Mouse (Mus musculus) stomach, embryonic 14.5 days (tissue): ENCODE data around the gene Erich2. TPM values are rescaled to one million over a fixed set of nuclear protein-coding genes. Genes with fewer than 3 reads are reported as not detected.
"Not testable (repeated sequence)": the region's sequence is repeated elsewhere in the genome, so short reads cannot be mapped to it uniquely, and the experiment has no call there.

ENCODE experiments used
- ATAC-seq: fragments of 200-750 bp; cut with Nextera tagmentation; 2 replicates; pipeline ENCODE4 v1.8.0; 2017; ENCODE audit warnings: low read depth, moderate TSS enrichment; ENCODE audit not compliant: insufficient number of reproducible peaks, insufficient read depth, low FRiP score
- H3K27ac ChIP-seq: fragments of 300-500 bp; sonication (generic); 2 replicates; pipeline ENCODE4 v1.5.1; 2014; ENCODE audit warnings: mild to moderate bottlenecking, low read length, moderate library complexity, mixed read lengths
- H3K27me3 ChIP-seq: fragments of 300-500 bp; sonication (generic); 2 replicates; pipeline ENCODE4 v1.6.1; 2014; ENCODE audit warnings: low read length, control low read depth, mixed read lengths; ENCODE audit not compliant: control insufficient read depth, insufficient read depth
- H3K36me3 ChIP-seq: fragments of 300-500 bp; sonication (generic); 2 replicates; pipeline ENCODE4 v1.6.1; 2014; ENCODE audit warnings: mild to moderate bottlenecking, control low read depth, low read length, moderate library complexity, mixed read lengths; ENCODE audit not compliant: control insufficient read depth, insufficient read depth
- H3K4me1 ChIP-seq: fragments of 300-500 bp; sonication (generic); 2 replicates; pipeline ENCODE4 v1.6.1; 2014; ENCODE audit warnings: low read length, control low read depth, mixed read lengths; ENCODE audit not compliant: control insufficient read depth, insufficient read depth
- H3K4me2 ChIP-seq: fragments of 300-500 bp; sonication (generic); replicated peaks from 2 replicates; pipeline ENCODE4 v1.6.1; 2014; ENCODE audit warnings: low read depth, low read length, control low read depth
- H3K4me3 ChIP-seq: fragments of 300-500 bp; sonication (generic); 2 replicates; pipeline ENCODE4 v1.5.1; 2014; ENCODE audit warnings: low read depth, low read length, control low read depth
- H3K9ac ChIP-seq: fragments of 300-500 bp; sonication (generic); replicated peaks from 2 replicates; pipeline ENCODE4 v1.6.1; 2014; ENCODE audit warnings: low read depth, mild to moderate bottlenecking, control low read depth, low read length, moderate library complexity, mixed read lengths
- H3K9me3 ChIP-seq: fragments of 300-500 bp; sonication (generic); 2 replicates; pipeline ENCODE4 v1.6.1; 2016; ENCODE audit warnings: low read depth, low read length, control low read depth; ENCODE audit not compliant: control insufficient read depth
- WGBS: fragments of 180-500 bp; shearing (Covaris S2); extraction: QIAGEN DNeasy Blood & Tissue Kit; methylation state at CpG from one replicate; pipeline ENCODE4 v1.1.7; 2014; 5-methylcytosine and 5-hydroxymethylcytosine counted together
- polyA plus RNA-seq: library from polyadenylated mRNA; unstranded; fragments of >200 nt; fragmentation: Nextera tagmentation; extraction: Ambion mirVana; gene quantifications from 2 replicates; pipeline ENCODE4 v1.2.1, GENCODE M21; 2014

Gene Erich2
- polyA plus RNA-seq, 1 experiment from 2014 or later = 5.4 TPM

DNA sequence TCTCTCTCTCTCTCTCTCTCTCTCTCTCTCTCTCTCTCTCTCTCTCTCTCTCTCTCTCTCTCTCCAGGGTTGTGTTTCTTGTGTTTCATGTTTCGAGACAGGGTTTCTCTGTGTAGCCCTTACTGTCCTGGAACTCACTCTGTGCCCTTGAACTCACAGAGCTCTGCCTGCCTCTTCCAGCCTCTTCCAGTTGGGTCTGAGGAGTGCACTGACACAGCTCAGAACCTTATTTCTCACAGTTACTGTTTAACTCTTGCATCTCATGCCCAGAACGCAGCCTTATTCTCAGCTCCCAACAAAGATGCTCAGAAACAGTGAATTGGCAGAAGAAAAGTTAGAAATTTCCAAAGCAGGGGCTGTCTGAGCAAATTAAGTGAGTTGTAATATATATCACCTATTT, 2.2 kb upstream of the Erich2 start:
- H3K36me3 ChIP-seq = no peaks in the 10 kb centered on the region
- H3K9me3 ChIP-seq = no peaks in the 10 kb centered on the region
- no peaks in the 10 kb centered on the region for H3K27me3 ChIP-seq
- H3K9ac ChIP-seq = no peak overlapping the region
- WGBS = 46% methylated on average over 2 of the region's 2 CpGs
- no peak overlapping the region for H3K4me3 ChIP-seq
- H3K4me1 ChIP-seq = peaks cover 7% of the 10 kb centered on the region; the same call in 1 of the 2 replicates
- no peak for ATAC-seq
- no peak overlapping the region for H3K27ac ChIP-seq
- H3K4me2 ChIP-seq = no peak overlapping the region

DNA sequence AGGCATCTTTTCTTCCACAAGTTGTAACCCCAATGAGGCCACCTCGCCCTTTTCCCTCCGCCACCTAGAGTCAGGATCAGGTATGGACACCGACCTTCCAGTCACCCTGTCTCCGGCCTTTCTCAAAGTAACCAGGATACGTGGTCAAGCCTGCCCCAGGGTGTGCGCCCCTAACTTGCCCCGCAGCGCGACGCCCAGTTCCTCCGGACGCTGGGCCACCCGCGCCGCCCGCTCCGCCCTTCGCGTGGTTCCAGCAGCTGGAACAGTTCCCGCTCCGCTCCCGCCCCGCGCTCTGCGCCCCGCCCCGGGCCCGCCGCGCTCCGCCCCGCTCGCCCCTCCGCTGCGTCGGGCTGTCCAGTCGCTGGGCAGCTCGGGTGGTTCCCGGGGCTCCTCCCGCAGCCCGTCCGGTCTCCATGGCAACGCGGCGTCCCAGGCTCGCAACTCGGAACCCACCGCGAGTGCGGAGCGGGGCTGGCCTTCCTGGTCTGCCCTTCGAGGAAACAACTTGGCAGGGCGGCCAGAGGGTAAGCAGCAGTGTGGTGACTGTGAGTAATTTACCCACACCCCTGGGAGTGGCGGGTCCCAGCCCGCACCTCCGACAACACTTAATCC, 508 bp downstream of the Erich2 start:
- H3K27ac ChIP-seq = 0 out of 2 replicates have a peak overlapping the region, but pooled peaks have one; percentile 21

DNA sequence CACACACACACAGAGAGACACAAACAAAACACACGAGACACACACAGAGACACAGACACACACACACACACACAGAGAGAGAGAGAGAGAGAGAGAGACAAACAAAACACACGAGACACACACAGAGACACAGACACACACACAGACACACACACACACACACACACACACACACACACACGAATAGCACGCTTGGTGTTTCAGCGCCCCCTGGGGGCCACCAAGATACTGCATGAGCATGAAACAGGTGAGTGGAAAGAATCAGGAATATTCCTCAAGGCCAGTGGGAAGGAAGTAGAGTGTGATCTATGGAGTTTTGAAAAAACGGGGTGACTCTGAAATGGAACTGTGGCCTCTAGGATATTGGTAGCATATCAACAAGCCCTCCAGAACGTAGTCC, 29.7 kb downstream of the Erich2 start:
- not testable (repeated sequence) for H3K9me3 ChIP-seq, H3K9ac ChIP-seq, ATAC-seq, H3K4me3 ChIP-seq, H3K4me2 ChIP-seq, H3K27me3 ChIP-seq, H3K4me1 ChIP-seq, H3K27ac ChIP-seq, H3K36me3 ChIP-seq
- 47% methylated on average over 7 of the region's 7 CpGs for WGBS

More for the DNA sequence above, 508 bp downstream of the Erich2 start:
- no peaks in the 10 kb centered on the region for H3K9me3 ChIP-seq
- peak overlapping the region; percentile 38 for H3K9ac ChIP-seq
- H3K4me1 ChIP-seq = peaks cover 7% of the 10 kb centered on the region; the same call in 1 of the 2 replicates
- H3K36me3 ChIP-seq = no peaks in the 10 kb centered on the region
- H3K27me3 ChIP-seq = no peaks in the 10 kb centered on the region
- ATAC-seq = peak; percentile 97
- peak overlapping the region; percentile 74 for H3K4me2 ChIP-seq
- WGBS = under 1% methylated on average over 56 of the region's 56 CpGs
- peak overlapping the region; percentile 49 for H3K4me3 ChIP-seq

DNA sequence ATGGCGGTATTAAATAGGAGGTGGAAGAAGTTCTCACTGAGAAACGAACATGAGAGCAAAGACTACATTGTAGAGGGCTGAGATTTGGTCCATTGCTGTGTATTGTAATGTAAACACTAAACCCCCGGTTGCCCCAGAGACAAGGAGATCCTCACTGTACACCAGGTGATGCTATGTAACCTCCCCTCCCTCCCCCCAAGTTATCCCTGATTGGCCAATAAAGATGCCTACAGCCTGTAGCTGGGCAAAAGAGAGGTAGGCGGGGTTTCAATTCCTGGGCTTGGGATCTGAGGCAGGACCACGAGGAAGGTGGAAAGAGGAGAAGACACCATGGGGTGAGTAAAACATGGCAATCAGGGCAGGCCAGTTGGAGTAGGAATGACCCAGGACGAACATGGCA, 42.1 kb downstream of the Erich2 start:
- Histone ChIP-seq H3K4me1 (no peaks in the 10 kb centered on the region), H3K4me2 (no peak overlapping the region), H3K9ac (no peak overlapping the region), H3K9me3 (no peaks in the 10 kb centered on the region), H3K27me3 (no peaks in the 10 kb centered on the region), H3K4me3 (no peak overlapping the region), H3K27ac (no peak overlapping the region), H3K36me3 (no peaks in the 10 kb centered on the region)
- no peak for ATAC-seq
- whole genome bisulfite sequencing = 42% methylated on average over 6 of the region's 6 CpGs

DNA sequence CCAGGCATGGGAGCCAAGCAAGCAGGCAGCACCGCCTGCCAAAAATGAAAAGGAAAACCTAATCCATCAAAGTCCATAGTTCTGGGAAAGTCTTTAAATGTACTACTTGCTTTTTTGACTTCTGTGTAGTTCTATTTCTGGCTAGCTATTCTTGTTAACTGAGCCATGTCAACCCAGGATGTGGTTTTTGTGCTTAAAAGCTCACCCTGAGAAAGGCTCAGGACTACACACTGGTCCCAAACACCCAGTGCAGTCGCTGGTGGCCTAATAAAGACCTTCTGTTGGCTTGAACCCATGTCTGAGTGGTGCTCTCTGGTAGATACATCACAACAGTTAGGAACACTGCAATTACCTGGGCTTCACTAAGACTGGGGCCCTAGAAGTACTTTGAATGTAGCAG, 42.8 kb downstream of the Erich2 start:
- 76% methylated on average over 2 of the region's 2 CpGs for WGBS
- H3K27ac ChIP-seq = no peak overlapping the region
- no peak for ATAC-seq

DNA sequence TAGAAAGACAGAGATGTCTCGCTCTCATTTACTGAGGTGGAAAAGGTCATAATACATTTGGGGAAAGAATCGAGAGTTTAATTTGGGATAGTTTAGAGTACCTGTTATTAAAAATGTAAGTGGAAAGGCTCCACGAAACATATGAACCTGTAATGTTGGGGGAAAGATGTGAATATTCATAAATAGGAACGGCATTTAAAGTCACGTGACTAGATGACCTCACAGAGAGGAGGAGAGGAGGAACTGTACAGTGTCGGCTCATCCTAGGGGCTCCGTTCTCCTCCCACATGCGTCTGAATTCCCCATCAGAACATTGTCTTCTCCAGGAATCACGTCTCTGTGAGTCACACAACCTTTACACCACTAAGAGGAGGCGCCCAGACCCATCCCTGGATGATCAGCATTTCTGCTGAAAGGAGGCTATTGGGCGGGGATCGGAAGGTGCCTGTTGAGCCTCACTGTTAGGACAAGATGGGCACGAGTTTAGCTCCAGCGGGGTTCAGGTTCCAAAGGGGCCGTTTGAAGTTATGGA, 43.5 kb downstream of the Erich2 start:
- H3K27me3 ChIP-seq = no peaks in the 10 kb centered on the region
- H3K9me3 ChIP-seq = no peaks in the 10 kb centered on the region
- H3K27ac ChIP-seq = no peak overlapping the region
- H3K4me2 ChIP-seq = no peak overlapping the region
- no peak overlapping the region for H3K9ac ChIP-seq
- no peaks in the 10 kb centered on the region for H3K36me3 ChIP-seq
- no peak for ATAC-seq
- 81% methylated on average over 15 of the region's 15 CpGs for WGBS
- no peak overlapping the region for H3K4me3 ChIP-seq
- H3K4me1 ChIP-seq = no peaks in the 10 kb centered on the region

More for the DNA sequence above, 42.8 kb downstream of the Erich2 start:
- H3K4me2 ChIP-seq = no peak overlapping the region
- H3K27me3 ChIP-seq = no peaks in the 10 kb centered on the region
- H3K9me3 ChIP-seq = no peaks in the 10 kb centered on the region
- H3K9ac ChIP-seq = no peak overlapping the region
- H3K36me3 ChIP-seq = no peaks in the 10 kb centered on the region
- H3K4me1 ChIP-seq = no peaks in the 10 kb centered on the region
- H3K4me3 ChIP-seq = no peak overlapping the region

DNA sequence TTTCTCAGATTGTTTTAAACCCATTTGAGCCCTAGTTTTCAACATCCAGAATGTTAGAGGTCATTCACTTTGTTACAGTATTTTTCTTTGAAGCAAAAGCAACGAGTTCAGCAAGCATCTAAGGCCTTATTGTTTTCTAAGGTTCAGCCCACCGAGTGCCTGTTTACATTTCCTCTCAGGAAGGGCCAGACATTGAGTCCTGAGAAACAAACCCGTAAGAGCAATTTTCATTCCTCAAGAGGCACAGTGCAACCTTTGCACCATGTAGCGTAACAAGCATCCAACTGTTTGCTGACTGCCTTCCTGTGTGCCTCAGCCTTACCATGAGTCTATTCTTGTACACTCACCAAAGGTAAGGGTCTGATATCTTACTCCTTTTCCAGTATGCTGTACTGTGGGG, 44.2 kb downstream of the Erich2 start, which contains the start of gene Gad1:
Gene Gad1, plus strand, starts transcription at position 301 of the 400 bp plus-strand sequence.
- H3K27ac ChIP-seq = no peak within 1 kb of the TSS
- ATAC-seq = no peak
- WGBS = 41% methylated on average over 4 of the region's 4 CpGs
- no peak within 1 kb of the TSS for H3K4me3 ChIP-seq
- no peaks in the 10 kb centered on the region for H3K27me3 ChIP-seq
- H3K4me1 ChIP-seq = no peaks in the 10 kb centered on the region
- no peaks in the 10 kb centered on the region for H3K36me3 ChIP-seq
- H3K9ac ChIP-seq = no peak within 1 kb of the TSS
- no peak within 1 kb of the TSS for H3K4me2 ChIP-seq
- H3K9me3 ChIP-seq = no peaks in the 10 kb centered on the region

DNA sequence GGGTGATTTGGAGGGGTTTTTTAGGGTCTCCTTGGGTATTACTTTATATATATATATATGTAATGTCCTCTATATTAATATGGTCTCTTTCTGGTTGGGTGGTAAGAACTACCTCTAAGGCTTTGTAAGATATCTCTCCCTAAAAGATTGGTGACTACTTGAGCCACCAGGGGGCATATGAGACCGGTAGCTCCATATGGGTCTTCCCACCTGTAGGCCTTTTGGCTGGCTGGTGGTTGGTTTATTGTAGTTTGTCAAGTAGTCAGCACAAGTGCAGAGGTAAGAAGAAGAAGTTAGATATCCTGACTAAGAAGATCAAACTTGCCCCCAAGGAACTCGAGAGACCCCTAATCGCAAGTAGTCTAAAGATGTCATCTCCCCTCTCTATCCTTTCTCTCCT, 45.2 kb downstream of the Erich2 start:
- no peak overlapping the region for H3K4me3 ChIP-seq
- no peak overlapping the region for H3K27ac ChIP-seq
- H3K27me3 ChIP-seq = peaks cover 3% of the 10 kb centered on the region
- no peak overlapping the region for H3K9ac ChIP-seq
- WGBS = 77% methylated on average over 3 of the region's 3 CpGs
- H3K9me3 ChIP-seq = no peaks in the 10 kb centered on the region
- no peak for ATAC-seq
- H3K4me1 ChIP-seq = no peaks in the 10 kb centered on the region
- no peaks in the 10 kb centered on the region for H3K36me3 ChIP-seq
- H3K4me2 ChIP-seq = no peak overlapping the region
